Mouse (Mus musculus) frontal cortex, postnatal 25 days (tissue): ENCODE data around the gene Gkap1.
A peak's percentile ranks its signal among the peaks of the same experiment; 100 is the strongest.

ENCODE experiments used
- DNase-seq, 2 experiments: peaks; one replicate each; pipeline ENCODE4 v3.0.0; 2022; ENCODE audit warnings: low spot score in 2 of 2

Gkap1 gene

DNA sequence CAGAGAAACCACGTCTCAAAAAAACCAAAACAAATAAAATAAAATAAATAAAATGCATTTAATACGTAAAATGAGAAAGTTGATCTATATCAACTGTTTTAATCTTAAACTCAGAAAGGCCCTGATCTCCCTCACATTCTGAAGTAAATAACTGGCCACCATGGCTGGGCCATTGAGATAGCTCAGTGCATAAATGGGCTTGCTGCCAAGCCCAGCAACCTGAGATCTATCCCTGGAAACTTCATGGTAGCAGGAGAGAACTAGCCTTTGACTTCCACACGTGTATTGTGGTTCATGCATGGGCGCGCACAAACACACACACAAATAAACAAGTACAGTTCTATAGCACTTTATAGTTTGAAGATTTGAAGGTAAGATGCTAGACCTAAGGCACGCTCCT, 74.2 kb downstream of the Gkap1 start:
- DNase-seq, result no peak

DNA sequence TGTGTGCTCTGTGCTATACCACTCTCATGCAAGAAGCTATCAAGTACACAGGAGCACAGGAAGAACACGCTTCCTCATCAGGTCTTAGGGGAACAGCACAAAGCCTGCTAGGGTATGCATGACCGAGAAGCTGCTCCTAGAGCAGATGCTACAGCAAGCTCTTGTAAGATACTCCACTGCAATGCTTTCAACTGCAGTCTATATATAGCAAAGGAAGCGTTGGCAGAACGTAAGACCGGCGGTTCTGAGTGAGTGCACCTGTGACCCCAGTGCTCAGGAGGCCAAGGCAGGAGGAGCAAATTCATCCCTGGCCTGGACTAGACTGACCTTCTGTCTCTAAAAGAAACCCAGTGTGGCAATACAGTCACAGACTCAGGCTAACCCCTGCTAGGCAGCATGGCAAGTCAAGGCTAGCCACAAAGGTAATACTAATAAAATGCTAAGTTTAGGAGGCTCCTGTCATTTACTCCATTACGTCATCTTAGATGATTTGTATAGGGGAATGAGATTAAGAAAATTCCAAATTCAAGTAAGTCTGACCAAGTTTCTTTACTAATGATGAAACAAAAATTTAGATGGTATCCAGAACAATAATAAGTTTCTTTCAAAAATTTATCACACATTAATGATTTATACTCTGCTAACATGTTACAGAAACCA, 77.4 kb downstream of the Gkap1 start:
- DNase-seq, result no peak

DNA sequence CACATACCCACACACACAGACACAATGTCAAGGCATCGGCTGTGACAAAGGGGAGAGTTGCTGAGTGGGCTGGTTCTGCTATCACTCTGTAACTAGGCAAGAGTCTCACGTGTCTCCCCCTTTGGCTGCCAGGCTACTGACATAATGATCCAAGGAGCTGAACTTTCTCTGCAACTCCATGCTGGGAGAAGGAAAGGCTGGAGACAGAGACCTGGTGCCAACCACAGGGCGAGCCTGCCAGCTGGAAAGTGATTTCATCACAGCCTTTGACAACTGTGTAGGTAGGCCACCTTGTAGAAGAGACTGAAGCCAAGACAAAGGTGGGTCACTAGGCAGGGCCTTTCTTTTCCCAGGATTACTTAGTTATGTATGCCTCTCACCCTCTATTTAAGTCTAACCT, 78.3 kb downstream of the Gkap1 start:
- no peak for DNase-seq

DNA sequence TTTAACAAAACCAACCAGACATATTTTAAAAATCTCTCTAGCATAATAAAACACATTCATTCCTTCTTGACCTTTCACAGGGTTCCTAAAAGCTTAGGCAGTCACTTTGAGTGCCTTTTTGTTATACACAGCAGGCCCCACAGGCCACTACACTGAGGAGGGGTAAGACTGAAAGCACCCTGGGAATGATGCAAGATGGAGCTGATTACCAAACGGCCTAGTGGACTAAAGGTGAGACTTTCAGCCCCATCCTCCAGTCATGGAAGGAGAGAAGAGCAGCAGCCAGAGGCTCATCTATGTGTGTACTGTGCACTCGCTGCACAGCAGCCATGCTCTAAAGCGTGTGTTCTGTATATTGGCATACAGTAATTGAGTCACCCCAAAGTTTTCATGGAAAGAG, 80.6 kb downstream of the Gkap1 start:
- DNase-seq, result no peak

DNA sequence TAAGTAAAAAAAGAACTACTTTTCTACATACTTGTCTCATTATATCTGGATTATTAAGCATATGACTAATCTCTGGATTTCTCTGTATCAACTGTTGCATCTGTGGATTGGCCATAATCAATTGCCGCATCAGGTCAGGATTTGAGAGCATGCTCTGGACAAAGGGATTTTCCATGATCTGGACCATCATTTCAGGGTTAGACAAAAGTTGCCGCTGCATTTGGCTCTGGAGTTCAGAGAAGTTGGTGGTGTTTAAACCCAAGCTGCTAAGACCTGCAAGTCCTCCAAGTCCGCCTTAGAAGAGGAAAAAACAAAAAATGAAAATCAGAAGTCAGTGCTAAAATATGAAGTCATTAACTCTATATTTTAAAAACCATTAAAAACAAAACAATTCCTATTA, 82.3 kb downstream of the Gkap1 start:
- DNase-seq, result no peak

DNA sequence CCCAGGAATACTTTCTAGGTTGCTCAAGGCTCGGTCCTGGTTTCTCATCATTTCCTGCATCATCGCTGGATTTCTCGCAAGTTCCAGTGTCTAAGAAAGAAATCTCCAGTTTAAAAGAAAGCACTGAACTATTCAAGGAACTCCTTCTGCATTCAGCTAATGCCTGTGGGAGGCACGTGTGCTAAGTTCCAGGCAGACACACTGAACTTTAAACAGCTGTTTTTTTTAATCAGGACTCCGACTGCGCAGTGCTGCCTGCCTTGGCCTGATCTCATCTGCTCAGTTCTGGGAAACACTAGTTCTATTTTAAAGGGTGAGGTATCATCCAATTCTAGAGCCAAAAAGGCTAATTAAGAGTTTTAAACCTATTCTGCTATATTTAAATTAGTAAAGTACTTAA, 83.4 kb downstream of the Gkap1 start:
- no peak for DNase-seq

DNA sequence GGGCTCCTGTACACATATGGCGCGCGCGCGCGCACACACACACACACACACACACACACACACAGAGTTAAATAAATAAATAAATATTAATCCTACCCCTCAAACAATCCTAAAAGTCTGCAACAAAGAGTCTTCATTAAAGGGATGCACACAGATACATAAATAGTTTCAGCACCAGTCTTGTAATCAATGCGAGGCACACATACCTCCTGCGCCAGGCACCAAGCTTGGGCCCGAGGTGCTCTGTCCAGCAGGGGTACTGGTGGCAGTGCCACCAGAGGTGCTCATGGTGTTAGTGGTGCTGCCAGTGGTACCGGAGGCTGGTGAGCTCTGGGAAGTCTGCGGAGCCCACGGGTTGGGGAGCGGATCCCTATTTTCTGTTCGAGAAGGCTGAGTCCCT, 84.0 kb downstream of the Gkap1 start:
- no peak for DNase-seq

DNA sequence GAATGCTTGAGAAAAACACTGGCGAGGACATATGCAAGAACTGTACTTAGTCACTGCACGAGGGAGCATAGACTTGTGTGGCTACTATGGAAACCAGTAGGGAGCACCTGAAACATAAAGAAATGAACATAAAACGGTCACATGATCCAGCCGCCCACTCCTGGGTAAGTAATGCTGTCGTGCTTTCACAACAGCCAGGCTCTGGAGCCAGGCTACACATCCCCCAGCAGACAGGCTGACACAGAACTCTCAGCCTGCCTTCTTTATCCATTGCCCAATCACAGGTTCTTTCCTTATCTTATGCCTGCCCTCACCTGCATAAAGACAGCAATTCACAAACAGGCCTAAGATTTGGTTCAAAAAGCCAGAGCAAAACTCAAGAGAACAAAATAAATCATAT, 86.0 kb downstream of the Gkap1 start:
- DNase-seq, result no peak

DNA sequence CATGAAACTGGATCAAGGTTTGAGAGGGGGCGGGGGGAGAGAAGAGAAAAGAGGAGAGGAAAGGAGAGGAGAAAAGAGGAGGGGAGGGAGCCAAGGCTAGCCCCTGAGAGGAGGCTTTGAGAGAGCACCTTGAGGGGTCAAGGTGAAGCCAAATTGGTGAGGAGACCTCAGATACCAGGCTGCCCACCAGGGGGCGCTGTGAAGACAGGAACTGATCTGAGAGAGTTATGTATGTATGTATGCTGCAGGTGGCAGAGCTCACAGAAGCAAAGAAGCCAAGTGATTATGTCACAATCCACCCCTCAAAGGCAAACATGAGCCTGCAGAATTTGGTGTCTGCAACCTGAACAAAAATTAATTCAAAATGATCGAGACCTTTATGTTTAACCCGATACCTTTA, 87.1 kb downstream of the Gkap1 start:
- DNase-seq, result peak; percentile 77 to 84

DNA sequence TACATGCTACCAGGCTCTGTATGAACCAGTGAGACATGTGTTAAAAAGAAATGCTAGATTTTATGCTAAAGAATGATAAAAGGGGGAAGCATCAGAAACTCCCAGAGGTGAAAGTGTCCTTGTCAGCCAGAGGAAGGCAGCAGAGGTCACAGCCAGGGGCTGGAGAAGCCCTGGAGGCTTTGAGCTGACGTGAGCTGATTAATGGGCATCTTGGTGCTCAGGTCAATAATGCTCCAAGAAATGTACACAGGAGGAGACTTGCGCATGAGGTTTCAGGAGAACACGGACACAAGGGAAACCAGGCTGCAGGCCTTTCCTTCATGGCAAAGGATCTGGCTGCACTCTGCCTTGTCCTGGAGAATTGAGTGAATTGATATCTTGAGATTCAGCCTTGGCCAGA, 87.7 kb downstream of the Gkap1 start:
- no peak for DNase-seq

DNA sequence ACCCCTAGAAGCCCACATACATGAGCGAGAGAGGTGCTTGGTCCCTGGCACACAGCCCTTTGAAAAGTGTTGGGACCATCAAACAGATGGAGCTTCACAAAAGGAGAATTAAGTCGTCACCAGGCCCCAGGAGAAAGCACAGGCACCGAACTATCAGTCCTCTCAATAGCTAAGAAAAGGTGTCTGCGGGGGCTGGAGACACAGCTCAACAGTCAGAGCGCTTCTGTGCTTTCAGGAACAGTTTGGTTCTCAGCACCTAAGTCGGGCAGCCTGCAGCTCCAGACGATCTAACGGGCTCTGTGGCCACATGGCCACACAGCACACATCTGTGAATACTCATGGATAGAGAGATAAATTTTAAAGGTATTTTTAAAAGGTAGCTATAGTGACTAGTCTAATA, 89.2 kb downstream of the Gkap1 start:
- DNase-seq, result no peak

DNA sequence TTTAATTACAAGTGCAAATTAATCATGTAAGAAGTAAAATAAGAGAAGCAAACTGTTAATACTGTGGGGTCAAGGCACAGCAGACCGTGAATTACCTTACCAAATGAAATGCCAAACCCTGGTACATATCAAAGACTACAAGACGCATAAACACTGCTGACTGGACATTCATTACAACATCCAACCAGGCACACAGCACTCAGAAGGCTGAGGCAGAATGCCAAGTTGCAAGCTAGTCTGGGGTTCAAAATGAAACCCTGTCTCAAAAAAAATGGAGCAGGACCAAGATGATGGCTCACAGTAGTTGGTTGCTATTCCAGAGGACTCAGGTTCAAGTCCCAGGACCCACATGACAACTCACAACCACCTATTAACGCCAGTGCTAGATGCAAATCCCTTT, 91.4 kb downstream of the Gkap1 start:
- DNase-seq, result no peak
